Mouse (Mus musculus) lung, postnatal 10 days (tissue): Measurements from ENCODE around the gene Fblim1.

Experiments used
- DNase-seq: peaks from one replicate; pipeline ENCODE4 v3.0.0; 2021

The Fblim1 gene

GRCm38 (mm10) chr4:141624983-141625773 lies 19.3 kb upstream of the Fblim1 start:
- DNase-seq, result peak; percentile 58

- no peak for DNase-seq
Measured at GRCm38 (mm10) chr4:141624134-141624533, 18.2 kb upstream of the Fblim1 start.

- DNase-seq, result peak; percentile 84
Measured at GRCm38 (mm10) chr4:141623666-141624065, 17.8 kb upstream of the Fblim1 start, which contains the start of gene Slc25a34. Slc25a34 (minus strand) TSS chr4:141623821.

GRCm38 (mm10) chr4:141623037-141623436 lies 17.1 kb upstream of the Fblim1 start:
- no peak for DNase-seq

GRCm38 (mm10) chr4:141622580-141622979 lies 16.7 kb upstream of the Fblim1 start:
- no peak for DNase-seq

- DNase-seq, result no peak
Measured at GRCm38 (mm10) chr4:141622091-141622490, 16.2 kb upstream of the Fblim1 start.

GRCm38 (mm10) chr4:141621297-141621696 lies 15.4 kb upstream of the Fblim1 start:
- DNase-seq, result no peak

- no peak for DNase-seq
Measured at GRCm38 (mm10) chr4:141619299-141619883, 13.5 kb upstream of the Fblim1 start.

- DNase-seq, result peak; percentile 83
Measured at GRCm38 (mm10) chr4:141618565-141619243, 12.8 kb upstream of the Fblim1 start, which contains the start of gene Tmem82. Tmem82 (minus strand) TSS chr4:141618633.

GRCm38 (mm10) chr4:141617863-141618564 lies 12.1 kb upstream of the Fblim1 start:
- DNase-seq, result peak; percentile 67

GRCm38 (mm10) chr4:141617299-141617698 lies 11.4 kb upstream of the Fblim1 start:
- peak; percentile 91 for DNase-seq

GRCm38 (mm10) chr4:141616811-141617210 lies 10.9 kb upstream of the Fblim1 start:
- no peak for DNase-seq

GRCm38 (mm10) chr4:141614946-141615345 lies 9.1 kb upstream of the Fblim1 start:
- DNase-seq, result no peak

- DNase-seq, result peak; percentile 65
Measured at GRCm38 (mm10) chr4:141609538-141609937, 3.6 kb upstream of the Fblim1 start.

- no peak for DNase-seq
Measured at GRCm38 (mm10) chr4:141605421-141605820, 475 bp downstream of the Fblim1 start.

- DNase-seq, result peak; percentile 85
Measured at GRCm38 (mm10) chr4:141604493-141604892, 1.4 kb downstream of the Fblim1 start.

- no peak for DNase-seq
Measured at GRCm38 (mm10) chr4:141603921-141604320, 2.0 kb downstream of the Fblim1 start.

- peak; percentile 43 for DNase-seq
Measured at GRCm38 (mm10) chr4:141602523-141603223, 3.2 kb downstream of the Fblim1 start.

- no peak for DNase-seq
Measured at GRCm38 (mm10) chr4:141601148-141601862, 4.6 kb downstream of the Fblim1 start.

- no peak for DNase-seq
Measured at GRCm38 (mm10) chr4:141600364-141600763, 5.5 kb downstream of the Fblim1 start.
